Mouse (Mus musculus) thymus, adult 2 months (tissue): ENCODE data around the gene Pxylp1.

ENCODE experiments used
- CTCF ChIP-seq: fragments of 200-500 bp; IDR thresholded peaks from 2 replicates; pipeline ENCODE4 v1.5.1; 2012; ENCODE audit warnings: mild to moderate bottlenecking, control low read depth, low read length, moderate library complexity, borderline replicate concordance; ENCODE audit not compliant: control insufficient read depth, poor library complexity, insufficient read depth; ENCODE audit errors: extremely low read depth
- POLR2A ChIP-seq: fragments of 200-500 bp; IDR thresholded peaks from 2 replicates; pipeline ENCODE4 v1.6.1; 2012; ENCODE audit warnings: mild to moderate bottlenecking, low read length, control low read depth, moderate library complexity; ENCODE audit not compliant: control insufficient read depth, poor library complexity, insufficient read depth; ENCODE audit errors: extremely low read depth

DNA sequence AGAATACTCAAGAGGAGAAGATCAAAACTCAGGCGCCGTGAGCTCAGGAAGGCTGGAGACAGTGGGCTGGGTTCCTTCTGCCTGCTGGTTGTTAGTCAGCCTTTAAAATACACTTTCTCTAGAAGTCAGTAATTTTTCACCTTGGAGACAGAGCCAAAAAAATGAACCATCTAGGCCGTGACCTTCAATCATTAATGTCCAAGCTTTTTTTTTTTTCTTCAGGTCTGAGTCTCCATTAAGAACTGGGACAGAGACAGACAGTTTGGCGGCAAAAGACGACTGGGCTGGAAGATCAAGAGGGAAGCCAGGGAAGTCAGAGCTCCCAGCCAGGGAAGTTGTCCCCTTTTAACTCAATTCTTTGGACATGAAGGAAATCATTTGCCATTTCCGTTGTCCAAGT lies 10.6 kb downstream of the Pxylp1 start:
- TF ChIP-seq CTCF (no peak), POLR2A (no peak)
